Mouse (Mus musculus): ENCODE data around the gene Gss. TPM values are rescaled to one million over a fixed set of nuclear protein-coding genes. Genes with fewer than 3 reads are reported as not detected.
"Not testable (repeated sequence)": the region's sequence is repeated elsewhere in the genome, so short reads cannot be mapped to it uniquely, and the experiment has no call there.

The Gss gene
- polyA plus RNA-seq, 1 experiment from 2014 or later, result 41.8 TPM

GRCm38 (mm10) chr2:155546955-155547354 lies 45.7 kb downstream of the Gss start:
- H3K27me3 ChIP-seq (ENCODE audit: control insufficient read depth, insufficient read depth, low read length), result no peaks in the 10 kb centered on the region
- H3K36me3 ChIP-seq (ENCODE audit: control insufficient read depth, insufficient read depth, low read length), result no peaks in the 10 kb centered on the region
- H3K4me3 ChIP-seq (replicated peaks; ENCODE audit: low read length), result no peak overlapping the region
- H3K9me3 ChIP-seq (replicated peaks; ENCODE audit: control insufficient read depth, low read length), result no peaks in the 10 kb centered on the region
- H3K9ac ChIP-seq (ENCODE audit: low read length), result no peak overlapping the region
- no peaks in the 10 kb centered on the region for H3K4me1 ChIP-seq (ENCODE audit: control insufficient read depth, insufficient read depth, low read length)
- WGBS, result 79% methylated on average over 1 of the region's 1 CpGs
- no peak for ATAC-seq (ENCODE audit: insufficient read depth, low FRiP score)
- no peak overlapping the region for H3K4me2 ChIP-seq (ENCODE audit: low read depth, low read length)
- no peak overlapping the region for H3K27ac ChIP-seq (ENCODE audit: low read length)

GRCm38 (mm10) chr2:155540822-155541458 lies 51.7 kb downstream of the Gss start:
- Histone ChIP-seq H3K27me3 (ENCODE audit: control insufficient read depth, insufficient read depth, low read length) (no peaks in the 10 kb centered on the region), H3K27ac (ENCODE audit: low read length) (no peak overlapping the region), H3K36me3 (ENCODE audit: control insufficient read depth, insufficient read depth, low read length) (no peaks in the 10 kb centered on the region), H3K4me1 (ENCODE audit: control insufficient read depth, insufficient read depth, low read length) (no peaks in the 10 kb centered on the region), H3K4me3 (replicated peaks; ENCODE audit: low read length) (no peak overlapping the region), H3K9ac (ENCODE audit: low read length) (no peak overlapping the region), H3K9me3 (replicated peaks; ENCODE audit: control insufficient read depth, low read length) (no peaks in the 10 kb centered on the region), H3K4me2 (ENCODE audit: low read depth, low read length) (no peak overlapping the region)
- WGBS, result 64% methylated on average over 6 of the region's 6 CpGs
- no peak for ATAC-seq (ENCODE audit: insufficient read depth, low FRiP score)

- Histone ChIP-seq H3K27ac (ENCODE audit: low read length) (no peak overlapping the region), H3K9me3 (replicated peaks; ENCODE audit: control insufficient read depth, low read length) (no peaks in the 10 kb centered on the region), H3K9ac (ENCODE audit: low read length) (no peak overlapping the region), H3K36me3 (ENCODE audit: control insufficient read depth, insufficient read depth, low read length) (no peaks in the 10 kb centered on the region), H3K4me3 (replicated peaks; ENCODE audit: low read length) (no peak overlapping the region), H3K4me1 (ENCODE audit: control insufficient read depth, insufficient read depth, low read length) (no peaks in the 10 kb centered on the region), H3K27me3 (ENCODE audit: control insufficient read depth, insufficient read depth, low read length) (no peaks in the 10 kb centered on the region), H3K4me2 (ENCODE audit: low read depth, low read length) (no peak overlapping the region)
- no peak for ATAC-seq (ENCODE audit: insufficient read depth, low FRiP score)
Observed at GRCm38 (mm10) chr2:155539696-155540095, 52.9 kb downstream of the Gss start.

- not testable (repeated sequence) for ATAC-seq (ENCODE audit: insufficient read depth, low FRiP score); H3K9me3 ChIP-seq (replicated peaks; ENCODE audit: control insufficient read depth, low read length); H3K36me3 ChIP-seq (ENCODE audit: control insufficient read depth, insufficient read depth, low read length); H3K9ac ChIP-seq (ENCODE audit: low read length); H3K4me3 ChIP-seq (replicated peaks; ENCODE audit: low read length); H3K27me3 ChIP-seq (ENCODE audit: control insufficient read depth, insufficient read depth, low read length); H3K27ac ChIP-seq (ENCODE audit: low read length); H3K4me1 ChIP-seq (ENCODE audit: control insufficient read depth, insufficient read depth, low read length); H3K4me2 ChIP-seq (ENCODE audit: low read depth, low read length)
- 82% methylated on average over 14 of the region's 19 CpGs for WGBS
Observed at GRCm38 (mm10) chr2:155538463-155539057, 54.0 kb downstream of the Gss start.

GRCm38 (mm10) chr2:155537761-155538462 lies 54.7 kb downstream of the Gss start:
- no peak overlapping the region for H3K4me2 ChIP-seq (ENCODE audit: low read depth, low read length)
- 69% methylated on average over 5 of the region's 5 CpGs for WGBS
- H3K9ac ChIP-seq (ENCODE audit: low read length), result no peak overlapping the region
- H3K4me3 ChIP-seq (replicated peaks; ENCODE audit: low read length), result no peak overlapping the region
- no peaks in the 10 kb centered on the region for H3K36me3 ChIP-seq (ENCODE audit: control insufficient read depth, insufficient read depth, low read length)
- no peak overlapping the region for H3K27ac ChIP-seq (ENCODE audit: low read length)
- no peaks in the 10 kb centered on the region for H3K27me3 ChIP-seq (ENCODE audit: control insufficient read depth, insufficient read depth, low read length)
- H3K4me1 ChIP-seq (ENCODE audit: control insufficient read depth, insufficient read depth, low read length), result no peaks in the 10 kb centered on the region
- no peak for ATAC-seq (ENCODE audit: insufficient read depth, low FRiP score)
- H3K9me3 ChIP-seq (replicated peaks; ENCODE audit: control insufficient read depth, low read length), result no peaks in the 10 kb centered on the region

GRCm38 (mm10) chr2:155536292-155536691 lies 56.3 kb downstream of the Gss start:
- Histone ChIP-seq H3K27ac (ENCODE audit: low read length) (no peak overlapping the region), H3K9ac (ENCODE audit: low read length) (no peak overlapping the region), H3K4me2 (ENCODE audit: low read depth, low read length) (no peak overlapping the region), H3K9me3 (replicated peaks; ENCODE audit: control insufficient read depth, low read length) (no peaks in the 10 kb centered on the region), H3K4me1 (ENCODE audit: control insufficient read depth, insufficient read depth, low read length) (no peaks in the 10 kb centered on the region), H3K27me3 (ENCODE audit: control insufficient read depth, insufficient read depth, low read length) (no peaks in the 10 kb centered on the region), H3K36me3 (ENCODE audit: control insufficient read depth, insufficient read depth, low read length) (no peaks in the 10 kb centered on the region), H3K4me3 (replicated peaks; ENCODE audit: low read length) (no peak overlapping the region)
- no peak for ATAC-seq (ENCODE audit: insufficient read depth, low FRiP score)

GRCm38 (mm10) chr2:155527367-155527766 lies 65.2 kb downstream of the Gss start:
- Histone ChIP-seq H3K4me1 (ENCODE audit: control insufficient read depth, insufficient read depth, low read length) (no peaks in the 10 kb centered on the region), H3K4me2 (ENCODE audit: low read depth, low read length) (no peak overlapping the region), H3K36me3 (ENCODE audit: control insufficient read depth, insufficient read depth, low read length) (no peaks in the 10 kb centered on the region; the same call in 1 of the 2 replicates), H3K9me3 (replicated peaks; ENCODE audit: control insufficient read depth, low read length) (no peaks in the 10 kb centered on the region), H3K9ac (ENCODE audit: low read length) (no peak overlapping the region), H3K27ac (ENCODE audit: low read length) (no peak overlapping the region), H3K27me3 (ENCODE audit: control insufficient read depth, insufficient read depth, low read length) (no peaks in the 10 kb centered on the region), H3K4me3 (replicated peaks; ENCODE audit: low read length) (no peak overlapping the region)
- WGBS, result 65% methylated on average over 5 of the region's 5 CpGs
- ATAC-seq (ENCODE audit: insufficient read depth, low FRiP score), result no peak

GRCm38 (mm10) chr2:155524378-155524777 lies 68.2 kb downstream of the Gss start:
- Histone ChIP-seq H3K27me3 (ENCODE audit: control insufficient read depth, insufficient read depth, low read length) (no peaks in the 10 kb centered on the region), H3K4me1 (ENCODE audit: control insufficient read depth, insufficient read depth, low read length) (no peaks in the 10 kb centered on the region), H3K4me2 (ENCODE audit: low read depth, low read length) (no peak overlapping the region), H3K9me3 (replicated peaks; ENCODE audit: control insufficient read depth, low read length) (no peaks in the 10 kb centered on the region), H3K4me3 (replicated peaks; ENCODE audit: low read length) (no peak overlapping the region), H3K27ac (ENCODE audit: low read length) (no peak overlapping the region), H3K9ac (ENCODE audit: low read length) (no peak overlapping the region), H3K36me3 (ENCODE audit: control insufficient read depth, insufficient read depth, low read length) (no peaks in the 10 kb centered on the region; the same call in 1 of the 2 replicates)
- 42% methylated on average over 1 of the region's 1 CpGs for WGBS
- ATAC-seq (ENCODE audit: insufficient read depth, low FRiP score), result no peak

- Histone ChIP-seq H3K4me2 (ENCODE audit: low read depth, low read length) (no peak overlapping the region), H3K9me3 (replicated peaks; ENCODE audit: control insufficient read depth, low read length) (no peaks in the 10 kb centered on the region), H3K27ac (ENCODE audit: low read length) (no peak overlapping the region), H3K27me3 (ENCODE audit: control insufficient read depth, insufficient read depth, low read length) (no peaks in the 10 kb centered on the region), H3K4me1 (ENCODE audit: control insufficient read depth, insufficient read depth, low read length) (no peaks in the 10 kb centered on the region), H3K4me3 (replicated peaks; ENCODE audit: low read length) (no peak overlapping the region), H3K36me3 (ENCODE audit: control insufficient read depth, insufficient read depth, low read length) (no peaks in the 10 kb centered on the region; the same call in 1 of the 2 replicates), H3K9ac (ENCODE audit: low read length) (no peak overlapping the region)
- WGBS, result 56% methylated on average over 5 of the region's 5 CpGs
- no peak for ATAC-seq (ENCODE audit: insufficient read depth, low FRiP score)
Observed at GRCm38 (mm10) chr2:155523706-155524105, 68.9 kb downstream of the Gss start.

Measured in stomach, embryonic 16.5 days (tissue).